Mouse (Mus musculus): ENCODE measurements around the gene Magi2. TPM values are rescaled to one million over a fixed set of nuclear protein-coding genes. Genes with fewer than 3 reads are reported as not detected.

The Magi2 gene
- polyA plus RNA-seq, 1 experiment: 0.48 TPM

DNA sequence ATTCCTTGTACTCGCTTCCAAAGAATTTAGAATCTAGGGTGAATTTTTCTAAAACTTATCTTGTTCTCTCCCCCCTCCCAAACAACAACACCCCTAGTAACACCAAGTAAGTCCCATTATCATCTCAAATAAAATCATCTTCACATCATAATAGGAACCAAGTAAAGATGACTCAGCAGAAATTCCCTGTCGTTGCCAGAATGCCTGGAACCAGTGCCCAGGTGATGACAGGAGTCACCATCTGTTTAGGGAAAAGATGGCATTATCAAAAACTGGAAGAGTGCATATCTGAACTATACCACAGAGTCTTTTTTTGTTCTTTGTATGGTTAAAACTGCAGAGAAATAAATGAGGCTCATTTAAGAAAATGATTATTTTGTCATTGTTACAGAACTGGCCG lies 1103.2 kb downstream of the Magi2 start:
- TF ChIP-seq TCF3 (IDR thresholded peaks at IDR 0.05; ENCODE audit: insufficient read length, low read depth) (no peak), SRF (IDR thresholded peaks at IDR 0.05; ENCODE audit: control insufficient read depth, insufficient read length, low read depth) (no peak), MYOD1 (IDR thresholded peaks at IDR 0.05; ENCODE audit: control insufficient read depth in 1 of 3, insufficient read length in 2 of 3, low read depth in 2 of 3) (no peak), TCF12 (IDR thresholded peaks at IDR 0.05; ENCODE audit: insufficient read depth, poor library complexity, severe bottlenecking) (no peak), E2F4 (IDR thresholded peaks at IDR 0.05; ENCODE audit: insufficient read depth) (no peak), POLR2A (IDR thresholded peaks at IDR 0.05; ENCODE audit: insufficient read length, low read depth) (no peak), REST (IDR thresholded peaks at IDR 0.05; ENCODE audit: insufficient read depth, insufficient read length) (no peak), CEBPB (IDR thresholded peaks at IDR 0.05; ENCODE audit: insufficient read depth, poor library complexity, severe bottlenecking) (no peak), USF1 (IDR thresholded peaks at IDR 0.05; ENCODE audit: low read depth) (no peak), MYOG (IDR thresholded peaks at IDR 0.05; ENCODE audit: control insufficient read depth in 1 of 3, insufficient read depth in 1 of 3, insufficient read length in 2 of 3, low read depth in 2 of 3) (no peak), MAX (IDR thresholded peaks at IDR 0.05; ENCODE audit: low read depth) (no peak)
- no peak overlapping the region for H3K4me2 ChIP-seq (ENCODE audit: low read depth)
- no peaks in the 10 kb centered on the region for H3K36me3 ChIP-seq (ENCODE audit: control insufficient read depth, insufficient read depth)
- H3K4me3 ChIP-seq: no peak overlapping the region
- no peak overlapping the region for H3ac ChIP-seq (ENCODE audit: control insufficient read depth, insufficient read length)
- no peaks in the 10 kb centered on the region for H3K27me3 ChIP-seq (ENCODE audit: control insufficient read depth, insufficient read depth, insufficient read length)
- no peaks in the 10 kb centered on the region for H3K79me2 ChIP-seq (ENCODE audit: control insufficient read depth, insufficient read depth)

DNA sequence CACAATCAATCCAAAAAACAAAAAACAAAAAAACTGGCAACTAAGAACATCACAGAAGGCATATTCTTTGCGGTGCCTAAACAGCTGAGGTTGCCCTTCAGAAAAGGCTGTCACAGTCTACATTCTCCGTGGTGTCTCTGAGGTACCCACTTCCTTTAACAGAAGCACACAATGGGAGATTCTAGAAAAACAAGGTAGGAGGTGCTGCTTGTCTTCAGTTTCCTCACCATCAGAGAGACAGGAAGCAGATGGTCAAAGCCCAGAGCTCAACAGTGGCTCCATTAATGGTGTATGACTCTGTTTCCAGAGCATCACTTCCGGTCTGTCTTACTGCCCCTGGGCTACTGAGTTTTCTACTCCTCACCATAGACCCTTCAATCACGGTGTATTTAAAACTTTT lies 1105.7 kb downstream of the Magi2 start:
- Histone ChIP-seq H3K79me2 (ENCODE audit: control insufficient read depth, insufficient read depth) (no peaks in the 10 kb centered on the region), H3K4me3 (no peak overlapping the region), H3ac (ENCODE audit: control insufficient read depth, insufficient read length) (no peak overlapping the region), H3K36me3 (ENCODE audit: control insufficient read depth, insufficient read depth) (no peaks in the 10 kb centered on the region), H3K4me2 (ENCODE audit: low read depth) (no peak overlapping the region), H3K27me3 (ENCODE audit: control insufficient read depth, insufficient read depth, insufficient read length) (no peaks in the 10 kb centered on the region)
- no peak for TF ChIP-seq MAX (IDR thresholded peaks at IDR 0.05; ENCODE audit: low read depth)
- TF ChIP-seq E2F4 (IDR thresholded peaks at IDR 0.05; ENCODE audit: insufficient read depth): no peak
- no peak for TF ChIP-seq USF1 (IDR thresholded peaks at IDR 0.05; ENCODE audit: low read depth)

DNA sequence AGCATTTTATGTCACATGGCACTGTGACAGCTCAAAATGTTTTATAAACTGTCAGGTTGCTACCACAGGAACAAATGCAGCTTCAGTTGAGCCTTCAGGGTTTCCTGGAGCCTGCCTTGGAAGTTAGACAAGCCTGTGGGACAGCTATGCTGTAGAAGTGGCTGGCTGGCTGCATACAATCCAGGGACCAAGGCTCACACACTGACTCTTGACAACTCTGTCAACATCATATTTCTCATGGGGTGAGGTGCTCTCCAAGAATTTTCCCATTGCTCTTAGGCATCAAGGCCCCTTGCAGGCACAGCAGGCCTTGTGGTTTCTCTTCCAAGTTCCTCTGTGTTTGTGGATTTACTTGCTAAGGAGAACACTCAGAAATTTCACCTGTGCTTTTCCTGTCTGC lies 1107.7 kb downstream of the Magi2 start:
- no peaks in the 10 kb centered on the region for H3K27me3 ChIP-seq (ENCODE audit: control insufficient read depth, insufficient read depth, insufficient read length)
- no peak for TF ChIP-seq SRF (IDR thresholded peaks at IDR 0.05; ENCODE audit: control insufficient read depth, insufficient read length, low read depth)
- TF ChIP-seq E2F4 (IDR thresholded peaks at IDR 0.05; ENCODE audit: insufficient read depth): no peak
- TF ChIP-seq USF1 (IDR thresholded peaks at IDR 0.05; ENCODE audit: low read depth): no peak
- TF ChIP-seq TCF12 (IDR thresholded peaks at IDR 0.05; ENCODE audit: insufficient read depth, poor library complexity, severe bottlenecking): no peak
- TF ChIP-seq REST (IDR thresholded peaks at IDR 0.05; ENCODE audit: insufficient read depth, insufficient read length): no peak
- no peak for TF ChIP-seq POLR2AphosphoS2 (IDR thresholded peaks at IDR 0.05; ENCODE audit: insufficient read length, low read depth)
- TF ChIP-seq MYOG (IDR thresholded peaks at IDR 0.05; ENCODE audit: control insufficient read depth in 1 of 3, insufficient read depth in 1 of 3, insufficient read length in 2 of 3, low read depth in 2 of 3): no peak
- TF ChIP-seq TCF3 (IDR thresholded peaks at IDR 0.05; ENCODE audit: insufficient read length, low read depth): no peak
- TF ChIP-seq POLR2A (IDR thresholded peaks at IDR 0.05; ENCODE audit: insufficient read length, low read depth): no peak
- no peak for TF ChIP-seq MYOD1 (IDR thresholded peaks at IDR 0.05; ENCODE audit: control insufficient read depth in 1 of 3, insufficient read length in 2 of 3, low read depth in 2 of 3)
- no peak overlapping the region for H3K4me3 ChIP-seq
- no peaks in the 10 kb centered on the region for H3K79me2 ChIP-seq (ENCODE audit: control insufficient read depth, insufficient read depth)
- no peaks in the 10 kb centered on the region for H3K36me3 ChIP-seq (ENCODE audit: control insufficient read depth, insufficient read depth)
- no peak overlapping the region for H3ac ChIP-seq (ENCODE audit: control insufficient read depth, insufficient read length)
- H3K4me2 ChIP-seq (ENCODE audit: low read depth): no peak overlapping the region

DNA sequence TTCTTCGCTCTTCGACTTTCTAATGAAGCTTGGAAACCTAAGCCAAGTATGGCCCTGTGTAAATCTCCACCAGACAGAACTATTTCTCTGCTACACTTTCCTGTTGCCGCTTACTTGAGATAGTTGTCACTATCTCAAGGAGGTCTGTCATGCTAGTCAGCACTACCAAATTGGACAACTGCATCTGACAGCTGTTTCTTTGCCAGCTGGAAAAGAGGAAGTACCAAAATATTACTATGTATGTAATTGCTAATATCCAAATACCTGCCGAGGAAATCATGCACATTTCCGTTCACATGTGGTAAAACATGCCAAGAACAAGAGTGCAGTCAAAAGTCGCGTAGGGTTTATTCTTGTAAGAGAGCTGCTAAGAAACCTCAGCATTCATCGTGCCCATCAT lies 1126.1 kb downstream of the Magi2 start:
- Histone ChIP-seq H3ac (ENCODE audit: control insufficient read depth, insufficient read length) (no peak overlapping the region), H3K36me3 (ENCODE audit: control insufficient read depth, insufficient read depth) (no peaks in the 10 kb centered on the region), H3K79me2 (ENCODE audit: control insufficient read depth, insufficient read depth) (no peaks in the 10 kb centered on the region), H3K4me2 (ENCODE audit: low read depth) (no peak overlapping the region), H3K4me3 (no peak overlapping the region), H3K27me3 (ENCODE audit: control insufficient read depth, insufficient read depth, insufficient read length) (no peaks in the 10 kb centered on the region)
- no peak for TF ChIP-seq SRF (IDR thresholded peaks at IDR 0.05; ENCODE audit: control insufficient read depth, insufficient read length, low read depth)

DNA sequence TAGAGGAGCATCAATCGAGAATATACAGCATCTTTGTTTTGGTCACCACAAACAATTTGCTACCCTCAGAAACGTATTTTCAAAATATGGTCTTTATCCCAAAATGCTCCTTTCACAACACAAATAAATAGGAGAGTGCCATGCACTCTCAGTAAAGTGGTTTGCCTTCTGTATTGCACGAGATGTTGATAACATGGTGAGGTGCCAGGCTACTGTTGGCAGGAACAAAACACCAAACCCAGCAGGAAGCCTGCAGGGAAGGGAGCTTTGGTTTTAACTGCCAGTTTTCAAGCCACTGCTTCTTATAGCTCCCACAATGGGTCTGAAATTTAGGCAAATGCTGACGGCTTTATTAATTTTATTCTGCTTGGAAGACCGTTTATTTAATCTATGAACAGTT lies 1131.6 kb downstream of the Magi2 start:
- Histone ChIP-seq H3K4me2 (ENCODE audit: low read depth) (no peak overlapping the region), H3ac (ENCODE audit: control insufficient read depth, insufficient read length) (no peak overlapping the region), H3K79me2 (ENCODE audit: control insufficient read depth, insufficient read depth) (no peaks in the 10 kb centered on the region), H3K4me3 (no peak overlapping the region), H3K27me3 (ENCODE audit: control insufficient read depth, insufficient read depth, insufficient read length) (no peaks in the 10 kb centered on the region), H3K36me3 (ENCODE audit: control insufficient read depth, insufficient read depth) (no peaks in the 10 kb centered on the region)
- TF ChIP-seq POLR2AphosphoS2 (IDR thresholded peaks at IDR 0.05; ENCODE audit: insufficient read length, low read depth): no peak
- no peak for TF ChIP-seq REST (IDR thresholded peaks at IDR 0.05; ENCODE audit: insufficient read depth, insufficient read length)
- TF ChIP-seq CEBPB (IDR thresholded peaks at IDR 0.05; ENCODE audit: insufficient read depth, poor library complexity, severe bottlenecking): no peak
- no peak for TF ChIP-seq MYOG (IDR thresholded peaks at IDR 0.05; ENCODE audit: control insufficient read depth in 1 of 3, insufficient read depth in 1 of 3, insufficient read length in 2 of 3, low read depth in 2 of 3)
- no peak for TF ChIP-seq USF1 (IDR thresholded peaks at IDR 0.05; ENCODE audit: low read depth)
- TF ChIP-seq MAX (IDR thresholded peaks at IDR 0.05; ENCODE audit: low read depth): no peak
- TF ChIP-seq MYOD1 (IDR thresholded peaks at IDR 0.05; ENCODE audit: control insufficient read depth in 1 of 3, insufficient read length in 2 of 3, low read depth in 2 of 3): no peak

All from myocyte (in vitro differentiated cells).